Mouse (Mus musculus) thymus, adult 2 months (tissue): Measurements from ENCODE around the gene Dgke. TPM values are rescaled to one million over a fixed set of nuclear protein-coding genes. Genes with fewer than 3 reads are reported as not detected.

Experiments used
- DNase-seq: peaks from one replicate; pipeline ENCODE4 v3.0.0; 2021
- H3K27ac ChIP-seq: fragments of 200-500 bp; 2 replicates; pipeline ENCODE4 v1.5.1; 2012; ENCODE audit warnings: low read length, control low read depth; ENCODE audit not compliant: control insufficient read depth, insufficient read depth
- H3K27me3 ChIP-seq: fragments of 200-500 bp; 2 replicates; pipeline ENCODE4 v1.6.1; 2012; ENCODE audit warnings: mild to moderate bottlenecking, low read length, moderate library complexity, mixed read lengths; ENCODE audit not compliant: control insufficient read depth, insufficient read depth
- H3K36me3 ChIP-seq: fragments of 200-500 bp; 2 replicates; pipeline ENCODE4 v1.6.1; 2012; ENCODE audit warnings: mild to moderate bottlenecking, low read length, moderate library complexity; ENCODE audit not compliant: control insufficient read depth, insufficient read depth
- H3K4me1 ChIP-seq: fragments of 200-500 bp; replicated peaks from 2 replicates; pipeline ENCODE4 v1.6.1; 2012; ENCODE audit warnings: low read length; ENCODE audit not compliant: control insufficient read depth, insufficient read depth
- H3K4me3 ChIP-seq: fragments of 200-500 bp; 2 replicates; pipeline ENCODE4 v1.5.1; 2012; ENCODE audit warnings: mild to moderate bottlenecking, low read length, control low read depth, moderate library complexity; ENCODE audit not compliant: control insufficient read depth, insufficient read depth
- CTCF ChIP-seq: fragments of 200-500 bp; IDR thresholded peaks from 2 replicates; pipeline ENCODE4 v1.5.1; 2012; ENCODE audit warnings: mild to moderate bottlenecking, control low read depth, low read length, moderate library complexity, borderline replicate concordance; ENCODE audit not compliant: control insufficient read depth, poor library complexity, insufficient read depth; ENCODE audit errors: extremely low read depth
- POLR2A ChIP-seq: fragments of 200-500 bp; IDR thresholded peaks from 2 replicates; pipeline ENCODE4 v1.6.1; 2012; ENCODE audit warnings: mild to moderate bottlenecking, low read length, control low read depth, moderate library complexity; ENCODE audit not compliant: control insufficient read depth, poor library complexity, insufficient read depth; ENCODE audit errors: extremely low read depth
- WGBS: fragments of 180-500 bp; shearing (Covaris S2); methylation state at CpG from one replicate; pipeline ENCODE4 v1.1.7; 2018; 5-methylcytosine and 5-hydroxymethylcytosine counted together
- polyA plus RNA-seq: library from polyadenylated mRNA; depleted of rRNA; stranded (reverse); fragments of >200 nt; gene quantifications from 2 replicates; pipeline ENCODE4 v1.2.3, GENCODE M21; 2012

Gene Dgke
- polyA plus RNA-seq, 1 experiment: 81.2 TPM

- TF ChIP-seq CTCF (no peak), POLR2A (peak; percentile 49)
- H3K4me3 ChIP-seq: no peak overlapping the region
- 7% methylated on average over 8 of the region's 8 CpGs for WGBS
These were observed 11.0 kb upstream of the Dgke start for GRCm38 (mm10) chr11:89077601-89078000.

DNA sequence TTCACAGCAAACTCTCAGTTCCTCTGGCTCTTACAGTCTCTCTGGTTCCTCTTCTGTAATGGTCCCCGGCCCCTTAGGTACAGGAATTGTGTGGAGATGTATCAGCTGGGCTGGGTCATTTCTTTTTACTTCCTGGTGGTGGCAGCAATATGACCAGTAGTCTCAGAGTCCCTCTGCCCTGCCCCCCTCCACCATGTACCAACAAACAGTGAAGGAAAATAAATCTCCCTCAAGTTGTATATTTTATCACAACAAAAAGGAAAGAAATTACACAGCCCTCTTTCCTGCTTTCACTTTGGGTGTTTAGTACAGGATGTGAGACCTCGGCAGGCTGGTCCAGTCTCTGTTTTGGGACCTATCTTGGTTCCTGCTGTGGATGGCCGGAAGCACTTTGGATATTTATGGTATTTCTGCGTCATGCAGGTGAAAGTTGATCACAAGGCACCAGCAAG is 9.7 kb upstream of the Dgke start:
- no peak overlapping the region for H3K4me3 ChIP-seq
- no peak for DNase-seq
- no peak for TF ChIP-seq POLR2A
- no peak for TF ChIP-seq CTCF
- H3K36me3 ChIP-seq: peaks cover 3% of the 10 kb centered on the region; the same call in 1 of the 2 replicates
- peak overlapping the region; percentile 96 for H3K27ac ChIP-seq
- 21% methylated on average over 4 of the region's 4 CpGs for WGBS
- peaks cover 73% of the 10 kb centered on the region for H3K4me1 ChIP-seq
- no peaks in the 10 kb centered on the region for H3K27me3 ChIP-seq

More at GRCm38 (mm10) chr11:89077601-89078000, 11.0 kb upstream of the Dgke start:
- peak; percentile 87 for DNase-seq
- Histone ChIP-seq H3K36me3 (peaks cover 3% of the 10 kb centered on the region; the same call in 1 of the 2 replicates), H3K4me1 (peaks cover 72% of the 10 kb centered on the region), H3K27ac (peak overlapping the region; percentile 96), H3K27me3 (no peaks in the 10 kb centered on the region)

DNA sequence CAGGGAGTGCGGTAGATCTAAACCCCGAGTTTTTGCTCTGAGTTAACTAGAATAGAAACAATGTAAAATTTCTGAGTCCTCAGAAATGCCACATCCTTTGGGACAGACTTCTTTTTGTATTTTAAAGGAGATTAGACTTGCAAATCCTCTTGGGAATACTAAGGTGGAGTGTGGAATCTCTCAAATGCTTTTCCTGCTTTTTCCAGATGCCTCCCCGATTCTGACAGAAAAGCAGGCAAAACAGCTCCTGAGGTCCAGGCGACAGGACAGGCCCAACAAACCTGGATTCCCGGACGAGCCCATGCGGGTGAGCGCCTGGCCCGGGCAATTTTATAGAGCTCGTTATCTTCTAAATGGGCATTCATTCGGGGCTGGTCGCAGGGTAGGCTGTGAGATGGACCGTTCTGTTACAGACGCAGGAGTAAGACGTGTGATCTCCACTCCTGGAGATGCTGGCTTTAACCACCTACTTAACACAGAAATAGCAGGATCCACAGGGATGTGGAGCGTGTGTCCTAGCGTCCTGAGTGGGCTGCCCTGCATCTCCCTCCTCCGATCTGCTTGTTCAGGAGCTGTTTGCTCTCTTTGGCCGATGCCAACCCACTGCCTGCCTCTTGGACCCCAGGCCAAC is 8.2 kb upstream of the Dgke start:
- no peak for DNase-seq
- WGBS: 91% methylated on average over 19 of the region's 19 CpGs

DNA sequence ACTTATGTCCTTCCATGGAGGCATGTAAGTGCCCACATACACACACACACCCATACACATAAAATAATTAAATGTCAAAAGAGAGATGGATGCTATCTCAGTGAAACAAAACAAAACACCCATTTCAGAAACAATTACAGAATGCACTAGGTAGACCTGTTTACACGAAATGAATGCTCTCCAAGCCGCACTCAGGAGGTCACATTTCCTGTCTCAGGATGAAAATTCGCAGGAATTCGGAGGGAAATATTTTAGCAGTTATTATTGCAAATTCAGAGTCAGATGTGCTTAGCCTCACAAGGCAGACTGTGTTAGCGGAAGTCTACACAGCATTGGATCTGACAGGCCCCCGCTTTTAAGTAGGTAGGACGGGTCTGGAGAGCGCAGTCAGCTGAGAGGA is 6.9 kb upstream of the Dgke start, which contains the start of gene Gm525:
Gm525 (plus strand) TSS at position 301 of the 400 bp plus-strand sequence.
- Histone ChIP-seq H3K4me3 (no peak within 1 kb of the TSS), H3K36me3 (no peaks in the 10 kb centered on the region; the same call in 1 of the 2 replicates), H3K4me1 (peaks cover 59% of the 10 kb centered on the region), H3K27me3 (no peaks in the 10 kb centered on the region), H3K27ac (peak within 1 kb of the TSS; percentile 81)
- WGBS: 91% methylated on average over 8 of the region's 8 CpGs
- no peak for DNase-seq
- TF ChIP-seq POLR2A: no peak
- no peak for TF ChIP-seq CTCF

More for the DNA sequence above, 8.2 kb upstream of the Dgke start:
- Histone ChIP-seq H3K36me3 (no peaks in the 10 kb centered on the region), H3K27ac (peak overlapping the region; percentile 80), H3K27me3 (no peaks in the 10 kb centered on the region), H3K4me3 (no peak overlapping the region), H3K4me1 (peaks cover 67% of the 10 kb centered on the region)
- no peak for TF ChIP-seq POLR2A
- TF ChIP-seq CTCF: no peak

DNA sequence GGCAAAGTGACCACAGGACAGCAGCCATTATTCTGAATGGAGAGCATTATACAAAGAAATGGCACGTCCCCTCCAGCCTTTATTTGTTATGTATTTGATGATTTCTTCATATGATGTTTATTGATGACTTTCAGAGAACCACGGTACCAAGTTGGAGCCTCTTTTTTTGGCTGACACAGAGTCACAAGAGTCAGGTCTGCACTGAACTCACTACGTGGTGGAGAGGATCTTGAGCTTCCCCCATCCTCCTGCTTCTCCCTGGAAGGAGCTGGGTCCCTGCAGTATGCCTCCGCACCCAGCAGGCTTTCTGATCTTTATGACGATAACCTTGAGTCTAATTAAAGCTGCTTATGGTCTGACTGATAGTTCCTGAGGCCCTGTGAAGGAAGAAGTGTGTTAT is 4.9 kb upstream of the Dgke start:
- H3K4me1 ChIP-seq: peaks cover 51% of the 10 kb centered on the region
- H3K27me3 ChIP-seq: no peaks in the 10 kb centered on the region
- no peak overlapping the region for H3K4me3 ChIP-seq
- H3K27ac ChIP-seq: peak overlapping the region; percentile 22; the same call in 1 of the 2 replicates
- 78% methylated on average over 5 of the region's 5 CpGs for WGBS
- TF ChIP-seq POLR2A (no peak), CTCF (no peak)
- DNase-seq: no peak
- peaks cover 3% of the 10 kb centered on the region; the same call in 1 of the 2 replicates for H3K36me3 ChIP-seq

GRCm38 (mm10) chr11:89069303-89069702 is 2.7 kb upstream of the Dgke start:
- 5% methylated on average over 6 of the region's 6 CpGs for WGBS
- TF ChIP-seq CTCF (no peak), POLR2A (no peak)

More at GRCm38 (mm10) chr11:89069303-89069702, 2.7 kb upstream of the Dgke start:
- peaks cover 3% of the 10 kb centered on the region; the same call in 1 of the 2 replicates for H3K36me3 ChIP-seq
- H3K27ac ChIP-seq: peak overlapping the region; percentile 91
- H3K4me1 ChIP-seq: peaks cover 38% of the 10 kb centered on the region
- H3K27me3 ChIP-seq: no peaks in the 10 kb centered on the region
- H3K4me3 ChIP-seq: no peak overlapping the region
- peak; percentile 88 for DNase-seq
